Mouse (Mus musculus) T-helper 2 cell (primary cell): Measurements from ENCODE around the gene Rnf150.

ENCODE experiments used
- in situ Hi-C: fragments of 300-600 bp; cut with MboI, MseI; formaldehyde crosslinking; loops from one replicate; pipeline ENCODE4 v1.15.1; 2025; ENCODE audit warnings: high pct_unique_total_duplicates

Rnf150 gene

DNA sequence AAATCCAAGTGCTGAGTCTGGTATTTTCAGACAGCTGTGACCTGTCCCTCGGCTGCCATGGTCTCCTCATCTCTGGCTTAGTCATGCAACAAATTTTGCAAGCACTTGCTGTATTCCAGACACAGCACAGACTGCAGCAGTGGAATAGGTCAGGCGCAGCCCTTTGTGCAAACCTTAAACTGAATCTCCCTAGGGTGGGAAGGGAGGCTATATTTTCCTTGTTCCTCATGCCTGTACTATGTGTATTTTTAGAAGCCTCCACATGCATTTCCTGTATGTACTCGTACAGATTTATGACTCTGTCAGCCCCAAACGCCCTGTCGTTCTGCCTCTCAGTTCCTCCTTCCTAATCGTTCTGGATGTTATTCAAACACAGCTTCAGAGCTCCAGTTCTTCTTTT lies 76.8 kb downstream of the Rnf150 start:
- in situ Hi-C loops: no loop called here

DNA sequence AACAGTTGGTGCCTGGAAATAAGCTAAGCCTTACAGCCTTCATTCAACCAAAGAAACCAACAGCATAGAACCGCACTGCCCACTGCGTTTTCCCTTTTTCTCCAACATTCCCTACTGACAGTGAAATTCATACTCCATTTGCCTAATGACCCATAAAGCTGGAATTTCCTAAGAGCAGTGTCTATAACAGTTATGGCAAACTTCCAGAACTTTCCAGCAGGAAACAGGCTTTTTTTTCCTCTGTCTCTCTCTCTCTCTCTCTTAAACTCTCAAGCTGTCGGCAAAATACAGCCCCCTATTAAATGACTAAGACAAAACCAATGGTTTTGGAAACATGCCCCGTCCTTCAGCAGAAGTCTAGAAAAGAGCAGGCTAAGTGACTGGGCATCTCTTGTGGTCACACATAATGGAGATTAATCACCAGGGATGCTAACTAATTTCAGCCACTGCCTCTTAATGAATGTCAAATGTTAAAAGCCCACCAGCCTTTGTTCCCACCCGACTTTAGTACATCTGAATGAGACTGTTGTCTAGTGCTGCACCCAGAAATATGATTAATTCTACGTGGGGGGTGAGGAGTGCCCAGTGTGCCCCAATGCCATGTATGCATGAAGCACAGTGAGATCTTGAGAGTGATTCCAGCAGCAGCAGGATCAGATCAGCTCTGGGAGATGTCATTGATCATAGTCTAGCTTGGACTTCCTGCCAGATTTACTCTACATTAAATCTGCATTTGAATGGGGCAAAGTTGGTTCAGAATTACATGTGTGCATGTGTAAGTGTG lies 80.3 kb downstream of the Rnf150 start:
- in situ Hi-C loops: no loop called here

DNA sequence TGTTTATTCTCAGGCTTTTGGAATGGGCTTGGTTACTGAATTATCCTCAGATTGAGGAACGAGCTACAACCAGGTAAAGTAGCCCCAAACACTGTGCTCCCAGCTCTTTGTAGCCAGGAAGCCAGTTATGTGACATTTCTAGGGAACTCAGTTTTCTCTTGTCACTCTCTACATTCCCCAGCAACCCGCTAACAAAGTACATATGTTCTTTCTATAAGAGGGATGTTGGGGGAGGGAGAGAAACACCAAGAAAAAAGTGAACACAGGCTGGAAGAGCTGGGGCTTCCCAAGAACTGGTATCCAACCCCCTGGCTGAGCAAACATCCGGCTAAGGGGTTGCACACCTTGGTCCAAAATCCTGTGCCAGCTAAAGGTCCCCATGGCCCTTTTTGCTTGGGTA lies 82.7 kb downstream of the Rnf150 start:
- in situ Hi-C loops: no loop called here

DNA sequence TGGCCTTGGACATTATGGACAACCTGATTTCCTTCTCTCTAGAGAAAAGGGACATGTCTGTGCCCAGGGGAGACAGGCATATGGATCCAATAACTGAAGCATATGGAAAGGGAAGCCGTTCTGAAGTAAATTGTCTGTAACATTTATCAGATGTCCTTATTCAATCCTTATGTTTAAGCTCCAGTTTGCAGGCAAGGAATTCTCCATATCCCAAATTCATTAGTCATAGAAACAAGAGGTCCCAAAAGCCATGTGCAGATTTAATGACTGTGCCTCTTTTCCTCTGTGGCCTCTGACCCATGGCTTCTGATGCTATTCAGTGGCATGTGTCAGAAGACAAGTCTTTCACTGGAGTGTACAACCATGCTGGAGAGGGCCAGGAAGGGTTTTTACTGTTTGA lies 83.5 kb downstream of the Rnf150 start:
- in situ Hi-C loops: no loop called here

DNA sequence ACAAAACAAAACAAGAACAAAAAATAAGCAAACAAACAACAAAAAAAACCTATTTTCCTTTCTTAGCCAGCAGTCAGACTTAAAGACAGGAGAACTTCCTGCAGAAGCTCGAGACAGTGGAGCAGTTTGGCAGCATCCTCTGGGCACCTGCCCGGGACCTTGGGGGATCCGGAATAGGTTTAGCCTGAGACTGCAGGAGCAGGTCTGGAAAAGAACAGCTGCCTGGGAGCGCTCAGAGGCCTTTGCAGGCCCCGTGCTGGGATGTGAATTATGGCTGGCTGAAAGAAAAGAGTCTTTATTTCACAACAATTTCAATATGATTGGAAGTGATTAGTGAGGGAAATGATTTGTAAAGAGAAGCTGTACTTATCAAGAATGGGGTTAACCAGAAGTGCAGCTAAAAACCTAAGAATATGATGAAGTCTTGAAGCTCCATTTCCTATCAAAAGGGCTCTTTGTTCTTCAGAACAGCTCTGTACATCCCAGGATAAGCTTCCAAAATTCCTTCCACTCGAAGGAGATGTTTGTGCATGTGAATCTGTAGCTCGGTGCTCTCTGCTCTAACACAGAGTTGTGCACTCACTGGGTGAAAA lies 92.1 kb downstream of the Rnf150 start:
- in situ Hi-C loops: no loop called here

DNA sequence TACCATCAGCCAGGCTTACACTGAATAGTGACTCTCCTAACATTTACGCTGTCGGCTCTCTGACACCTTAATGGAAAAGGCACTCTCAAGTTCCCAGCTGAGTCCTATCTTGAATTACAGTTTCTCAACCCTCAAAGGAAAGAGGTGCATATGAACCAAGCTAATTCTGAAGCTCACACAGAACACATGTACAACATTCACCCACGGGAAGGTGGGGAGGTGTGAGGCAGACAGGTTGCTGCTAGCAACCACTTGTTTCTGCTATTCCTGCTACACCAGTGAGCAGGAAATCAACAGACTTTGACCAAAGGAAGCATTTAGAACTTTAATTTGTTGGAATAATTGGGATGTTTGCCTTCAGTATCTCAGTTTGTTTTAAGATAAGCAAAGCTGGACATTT lies 96.3 kb downstream of the Rnf150 start:
- in situ Hi-C loops: no loop called here

DNA sequence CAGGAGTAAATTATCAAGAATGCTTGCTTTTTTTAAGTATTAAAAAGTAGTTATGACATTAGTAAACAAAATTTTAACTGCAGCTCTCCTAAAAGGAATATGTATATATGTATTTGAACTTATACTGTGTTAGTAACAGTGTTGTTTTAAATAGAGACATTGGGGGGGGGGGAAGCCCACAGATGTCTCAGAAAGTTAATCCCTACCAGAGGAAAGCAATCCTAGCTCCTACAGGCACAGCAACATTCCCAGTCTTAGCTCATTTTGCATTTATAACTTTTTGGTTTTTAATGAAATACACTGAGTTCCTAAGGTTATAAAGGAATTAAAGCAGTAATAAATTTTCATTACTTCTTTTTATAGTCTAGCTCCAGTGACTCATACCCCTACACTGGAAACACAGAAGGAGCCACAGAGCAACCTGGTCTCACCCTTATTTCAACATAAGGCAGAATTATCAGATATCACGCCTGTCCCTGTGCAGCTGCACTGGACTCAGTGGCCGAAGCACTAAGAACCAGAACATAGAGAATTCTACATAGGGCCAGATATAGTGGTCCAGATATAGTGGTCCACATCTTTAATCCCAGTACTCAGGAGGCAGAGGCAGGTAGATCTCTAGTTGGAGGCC lies 96.9 kb downstream of the Rnf150 start:
- in situ Hi-C loops: no loop called here

DNA sequence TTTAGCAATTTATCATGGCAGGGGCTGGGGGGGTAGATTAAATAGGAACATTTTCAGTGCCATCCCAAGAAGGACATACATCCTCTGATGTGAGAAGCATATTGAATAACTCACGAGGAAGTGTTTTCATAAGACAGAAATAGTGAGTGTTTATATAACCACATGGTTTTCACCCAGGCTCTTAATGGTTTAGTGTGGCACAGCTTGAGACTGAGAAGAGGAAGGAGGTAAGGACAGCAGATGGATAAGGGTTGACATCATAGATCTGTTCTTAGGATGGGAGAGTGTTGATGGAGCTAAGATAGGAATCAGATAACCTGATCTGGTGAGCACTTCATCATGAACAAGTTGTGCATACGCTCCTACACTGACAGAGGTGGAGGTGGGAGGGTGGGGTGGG lies 101.4 kb downstream of the Rnf150 start:
- in situ Hi-C loops: no loop called here

DNA sequence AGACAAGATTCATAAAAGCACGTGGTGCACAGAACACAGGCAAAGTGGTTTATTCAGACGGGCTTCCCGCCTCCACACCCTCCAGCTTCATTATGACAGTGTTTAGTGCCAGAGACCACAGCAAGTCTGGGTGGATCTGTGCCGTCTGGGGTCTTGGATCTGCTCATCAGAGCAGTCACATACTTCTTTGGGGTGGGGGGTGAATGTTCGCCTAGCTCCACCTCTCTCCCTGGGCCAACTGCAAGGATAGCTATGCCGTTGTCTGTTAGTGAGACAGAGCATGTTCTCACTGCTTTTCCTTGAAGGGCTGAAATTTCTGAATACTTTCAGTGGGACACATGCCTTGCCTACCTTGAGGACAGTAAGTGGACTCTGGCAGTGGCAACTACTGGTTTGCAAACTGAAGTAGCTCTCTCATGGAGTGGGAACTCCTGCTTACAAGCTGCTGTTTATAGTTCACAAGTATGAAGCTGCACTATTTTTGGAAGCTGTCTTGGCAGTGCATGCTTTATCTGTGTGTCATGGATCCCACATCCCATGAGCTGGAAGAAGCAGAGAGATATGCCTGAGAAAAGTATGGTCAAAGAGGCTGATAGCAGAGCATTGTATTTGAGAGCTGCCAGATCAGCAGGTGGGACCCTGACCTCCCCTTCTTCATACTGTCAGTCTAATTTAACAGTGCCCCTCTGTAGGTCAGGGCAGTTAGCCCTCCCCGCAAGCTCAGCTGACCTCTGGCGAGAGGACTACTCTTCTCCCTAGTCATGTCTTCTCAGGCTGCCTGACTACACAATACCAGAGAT lies 104.9 kb downstream of the Rnf150 start:
- in situ Hi-C loops: no loop called here

DNA sequence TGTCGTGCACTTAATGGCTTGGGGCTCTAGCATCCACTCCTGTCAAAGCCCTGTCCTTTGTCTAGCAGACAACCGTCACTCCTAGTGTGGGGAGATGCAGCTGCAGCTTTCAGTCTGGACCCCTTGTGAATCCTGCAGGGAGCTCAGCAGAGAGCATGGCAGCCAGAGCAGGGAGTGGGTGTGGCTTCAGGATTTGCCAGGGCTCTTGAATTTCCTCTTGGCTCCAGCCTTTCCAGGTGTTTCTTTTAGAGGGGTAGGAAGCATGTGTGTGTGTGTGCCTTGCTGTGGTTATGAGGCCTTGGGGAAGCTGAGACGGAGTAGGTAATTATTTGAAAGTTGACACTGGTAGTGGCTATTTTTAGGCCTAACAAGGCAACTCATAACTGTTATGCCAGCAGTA lies 106.8 kb downstream of the Rnf150 start:
- in situ Hi-C loops: no loop called here

DNA sequence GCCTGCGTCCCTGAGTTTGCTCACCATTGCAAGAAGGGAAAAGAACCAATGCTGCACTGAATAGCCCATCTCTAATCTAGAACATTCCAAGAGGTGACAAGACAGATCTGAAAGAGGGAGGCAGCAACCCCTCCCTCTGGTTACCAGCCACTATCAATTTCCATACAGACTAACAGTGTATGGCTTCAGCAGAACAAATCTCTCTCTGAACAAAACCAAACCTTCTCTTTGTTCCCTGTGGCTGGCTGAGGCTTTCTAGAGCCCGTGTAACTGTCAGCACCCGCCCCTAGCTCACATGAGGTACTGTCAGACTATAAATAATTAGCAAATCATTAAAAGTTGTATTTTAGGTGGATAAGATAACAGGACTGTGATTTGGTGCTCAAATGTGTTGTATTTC lies 109.7 kb downstream of the Rnf150 start:
- in situ Hi-C loops: no loop called here

DNA sequence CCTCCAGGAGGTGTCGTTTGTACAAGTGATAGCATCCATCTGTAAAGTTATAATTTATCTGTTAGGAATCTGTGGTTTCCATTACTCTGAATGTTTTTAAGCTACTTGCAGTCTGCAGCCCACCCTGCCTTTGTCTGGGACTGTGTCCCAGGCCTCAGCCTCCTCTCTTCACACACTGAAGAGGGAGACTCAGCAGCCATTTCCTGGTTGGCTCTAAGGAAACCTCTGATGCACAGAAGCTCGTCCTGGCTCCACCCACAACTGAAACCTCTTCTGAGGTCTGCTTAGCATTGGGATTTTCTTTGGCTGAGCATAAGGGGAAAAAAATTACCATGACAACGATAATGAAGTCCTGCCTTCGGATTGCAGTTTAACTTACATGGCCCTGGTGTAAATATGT lies 110.2 kb downstream of the Rnf150 start:
- in situ Hi-C loops: no loop called here

DNA sequence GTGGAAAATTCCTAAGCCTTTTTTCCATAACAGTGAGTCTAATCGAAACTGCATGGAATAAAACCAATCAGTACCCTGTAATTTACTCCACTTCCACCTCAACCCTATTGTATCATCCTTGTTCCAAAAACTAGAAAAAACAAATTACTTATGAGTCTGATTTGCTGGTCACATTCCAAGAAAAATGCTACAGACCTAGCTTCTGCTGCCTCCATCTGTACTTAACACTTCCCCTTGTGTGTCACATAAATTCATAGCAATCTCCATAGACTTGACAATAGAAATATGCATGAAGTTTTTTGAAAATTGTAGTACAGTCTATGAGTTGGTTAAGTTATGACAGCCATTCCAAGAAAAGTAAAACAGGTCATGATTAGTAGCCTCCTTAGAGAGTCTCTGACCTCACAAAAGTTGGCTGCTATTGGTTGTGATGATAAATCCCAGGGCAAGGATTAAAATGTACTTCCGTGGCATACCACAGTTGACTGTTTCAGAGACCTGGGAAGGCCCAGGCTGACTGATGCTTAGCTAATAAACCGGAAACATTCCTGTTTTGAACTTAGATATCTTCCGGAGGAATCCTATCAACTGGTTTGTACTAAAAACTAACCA lies 118.2 kb downstream of the Rnf150 start:
- in situ Hi-C loops: no loop called here

DNA sequence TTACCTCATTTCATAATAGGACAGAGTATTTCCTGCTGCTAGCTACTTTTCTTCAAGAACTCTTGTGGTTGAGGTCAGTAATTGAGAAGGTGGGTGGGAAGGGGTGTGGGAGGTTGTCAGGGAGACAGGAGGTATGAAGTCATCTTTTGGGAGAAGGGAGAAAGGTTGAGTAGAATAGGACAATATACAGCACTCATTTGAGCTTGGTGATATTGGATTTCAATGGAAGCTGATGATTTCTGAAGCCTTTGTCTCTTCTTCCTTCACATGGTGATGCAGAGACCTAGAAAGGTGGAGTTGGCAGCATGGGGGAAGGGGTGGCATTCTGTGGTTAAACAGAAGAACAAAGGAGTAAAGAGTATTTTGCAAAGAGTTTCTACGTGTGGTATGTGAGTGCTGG lies 119.7 kb downstream of the Rnf150 start:
- in situ Hi-C loops: no loop called here

DNA sequence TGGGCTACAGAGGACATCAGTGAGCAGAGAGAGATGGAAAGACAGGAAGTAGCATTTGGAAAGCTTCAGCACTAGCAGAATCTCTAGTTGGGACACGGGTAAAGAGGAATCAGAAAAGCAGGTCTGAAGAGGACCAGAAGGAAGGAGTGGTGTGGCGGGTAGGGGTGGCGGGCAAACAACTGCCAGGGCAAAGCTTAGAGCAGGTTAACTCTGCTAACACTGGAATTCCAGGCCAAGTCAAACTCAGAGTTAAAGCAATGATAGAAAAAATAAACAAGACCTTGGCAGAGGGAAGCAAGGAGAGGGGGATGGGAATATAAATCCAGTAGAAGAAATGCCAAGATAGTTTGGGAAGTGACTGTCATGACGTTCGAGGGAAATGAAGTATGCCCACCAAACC lies 120.1 kb downstream of the Rnf150 start:
- in situ Hi-C loops: no loop called here

DNA sequence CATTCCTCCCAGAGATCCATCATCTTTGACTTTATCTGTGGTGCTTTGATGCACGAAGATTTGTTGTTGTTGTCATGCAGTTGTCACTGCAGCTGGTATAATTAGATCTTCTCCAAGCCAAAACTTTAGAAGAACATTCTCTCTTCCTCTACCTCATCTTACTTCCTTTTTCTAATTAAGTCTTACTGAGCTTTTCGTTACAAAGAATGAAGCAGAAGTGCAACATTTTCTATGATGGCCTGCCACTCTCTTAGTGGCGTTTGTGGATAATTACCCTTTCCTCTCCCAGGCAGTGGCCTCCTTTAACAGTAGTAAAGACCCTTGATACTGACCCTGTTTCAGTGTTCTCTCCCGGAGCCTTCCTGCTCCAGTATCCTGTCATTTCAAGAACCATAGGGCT lies 128.9 kb downstream of the Rnf150 start:
- in situ Hi-C loops: no loop called here

DNA sequence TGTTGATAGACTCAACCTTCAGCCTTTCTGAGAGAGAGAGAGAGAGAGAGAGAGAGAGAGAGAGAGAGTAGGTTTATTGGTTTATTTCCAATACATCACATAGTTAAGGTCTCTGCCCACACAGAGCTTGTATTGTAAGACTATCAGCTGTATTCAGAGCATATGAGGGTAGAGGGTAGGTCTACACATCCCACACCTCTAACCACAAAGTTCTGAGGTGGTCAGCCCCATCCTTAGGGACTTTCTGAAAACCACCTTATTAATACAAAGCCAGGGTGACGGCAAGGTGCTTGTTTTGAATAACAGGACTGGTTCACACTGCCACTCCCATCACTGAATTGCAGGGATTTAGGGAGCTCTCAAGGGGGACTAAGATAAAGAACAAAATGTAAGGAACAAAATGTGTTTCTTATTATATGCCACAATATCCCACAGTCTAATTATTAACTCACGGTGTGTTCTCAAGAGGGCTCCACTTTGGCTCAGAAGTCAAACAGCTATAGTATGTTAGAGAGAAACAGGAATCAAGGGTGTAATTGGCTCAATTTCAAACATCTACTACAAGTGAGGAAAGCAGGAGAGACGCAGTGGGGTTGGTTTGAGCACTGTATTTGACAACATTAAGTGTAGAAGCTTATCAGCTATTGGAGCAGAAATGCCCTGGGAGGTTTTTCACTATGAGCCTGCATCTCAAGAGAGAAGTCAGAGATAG lies 132.7 kb downstream of the Rnf150 start:
- in situ Hi-C loops: no loop called here

DNA sequence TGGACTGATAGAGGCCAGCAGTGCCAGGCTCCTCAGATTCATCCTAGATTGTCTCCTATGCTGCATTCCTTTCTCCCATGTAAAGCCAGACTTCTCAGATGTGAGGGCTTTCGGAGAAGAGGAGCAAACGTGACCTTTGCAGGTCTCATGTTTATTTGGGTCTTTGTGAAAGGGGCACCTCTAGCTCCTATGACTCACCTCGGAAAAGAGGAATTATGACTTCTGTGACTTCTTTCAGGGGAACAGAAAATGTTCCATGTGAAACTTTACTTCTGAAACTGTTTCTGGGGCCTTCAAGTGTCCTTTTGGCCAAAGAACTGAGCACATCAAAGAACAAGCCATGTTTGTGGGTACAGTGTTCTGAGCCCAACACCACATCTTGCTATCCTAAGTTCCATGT lies 133.7 kb downstream of the Rnf150 start:
- in situ Hi-C loops: no loop called here

DNA sequence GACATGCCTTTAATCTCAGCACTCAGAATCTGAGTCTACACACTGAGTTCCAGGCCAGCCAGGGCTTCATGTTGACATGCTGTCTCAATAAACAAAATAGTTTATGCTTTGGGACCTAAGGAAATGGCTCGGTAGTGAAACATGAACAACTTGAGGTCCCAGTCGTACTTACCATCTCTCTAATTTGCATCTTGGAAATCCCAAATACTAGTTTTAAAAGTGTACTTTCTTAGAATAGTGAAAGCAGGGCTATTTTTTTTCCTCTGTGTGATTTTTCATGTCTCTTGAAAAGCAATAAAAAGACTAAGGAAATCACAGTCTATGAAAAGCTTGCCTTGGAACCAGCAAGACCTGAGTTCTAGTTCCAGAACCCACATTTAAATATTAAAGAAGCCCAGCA lies 135.6 kb downstream of the Rnf150 start:
- in situ Hi-C loops: no loop called here

DNA sequence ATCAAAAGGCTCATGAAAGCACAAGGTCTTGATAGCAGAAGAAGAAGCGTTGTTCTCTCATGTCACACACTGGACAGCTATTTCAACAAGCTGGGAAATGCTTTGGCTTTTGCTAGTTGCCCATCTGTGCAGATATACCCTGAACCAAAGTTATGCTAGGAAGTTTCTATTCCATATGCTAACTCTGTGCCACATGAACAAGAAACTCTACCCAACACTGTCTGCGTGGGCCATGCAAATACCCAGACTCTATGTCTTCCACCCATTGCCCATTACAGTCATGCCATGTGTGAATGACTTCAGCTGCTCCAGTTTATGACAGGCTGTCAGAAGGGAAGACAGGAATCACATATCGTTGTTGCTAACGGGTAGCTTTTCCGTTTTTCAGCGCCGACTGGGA lies 140.0 kb downstream of the Rnf150 start:
- in situ Hi-C loops: no loop called here

DNA sequence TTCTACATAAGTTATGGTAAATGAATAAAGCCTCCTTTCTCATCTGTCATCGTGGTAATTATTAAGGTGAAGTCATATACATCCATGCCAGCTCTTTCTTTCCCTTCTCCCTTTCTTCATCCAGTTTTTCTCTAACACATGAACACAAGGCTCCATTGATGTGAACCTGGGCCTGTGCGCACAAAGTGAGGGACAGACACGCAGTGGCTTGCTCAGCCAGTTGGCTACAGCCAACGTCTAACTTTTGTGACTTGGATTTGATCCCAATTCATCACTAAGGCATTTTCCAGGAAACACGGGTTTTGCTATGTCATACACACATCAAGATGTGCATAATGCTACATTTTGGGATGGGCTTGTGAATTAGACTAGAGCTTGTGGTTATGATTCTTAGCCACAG lies 146.3 kb downstream of the Rnf150 start:
- in situ Hi-C loops: no loop called here
